Mouse (Mus musculus): ENCODE results near the gene Mrpl33. TPM values are rescaled to one million over a fixed set of nuclear protein-coding genes. Genes with fewer than 3 reads are reported as not detected.
"Not testable (repeated sequence)": the region's sequence is repeated elsewhere in the genome, so short reads cannot be mapped to it uniquely, and the experiment has no call there.

Gene Mrpl33
- total RNA-seq, 2 experiments from 2014 or later: 116 to 134 TPM

- intact Hi-C loops (cut with DNase I): no loop called here
- no peak for DNase-seq (ENCODE audit: extremely low spot score in 1 of 2, low spot score in 2 of 2)
Observed at GRCm38 (mm10) chr5:31627562-31628526, 31.1 kb downstream of the Mrpl33 start.

GRCm38 (mm10) chr5:31628555-31628954 lies 31.8 kb downstream of the Mrpl33 start:
- intact Hi-C loops (cut with DNase I): no loop called here

GRCm38 (mm10) chr5:31630064-31630463 lies 33.3 kb downstream of the Mrpl33 start:
- intact Hi-C loops (cut with DNase I): no loop called here
- DNase-seq (ENCODE audit: extremely low spot score in 1 of 2, low spot score in 2 of 2): no peak

More at GRCm38 (mm10) chr5:31628555-31628954, 31.8 kb downstream of the Mrpl33 start:
- DNase-seq (ENCODE audit: extremely low spot score in 1 of 2, low spot score in 2 of 2): no peak

GRCm38 (mm10) chr5:31631169-31631568 lies 34.4 kb downstream of the Mrpl33 start:
- DNase-seq (ENCODE audit: extremely low spot score in 1 of 2, low spot score in 2 of 2); intact Hi-C loops (cut with DNase I): not testable (repeated sequence)

- no peak for DNase-seq (ENCODE audit: extremely low spot score in 1 of 2, low spot score in 2 of 2)
Observed at GRCm38 (mm10) chr5:31634161-31634560, 37.4 kb downstream of the Mrpl33 start.

GRCm38 (mm10) chr5:31634679-31635078 lies 37.9 kb downstream of the Mrpl33 start:
- intact Hi-C loops (cut with DNase I): no loop called here
- no peak for DNase-seq (ENCODE audit: extremely low spot score in 1 of 2, low spot score in 2 of 2)

More at GRCm38 (mm10) chr5:31634161-31634560, 37.4 kb downstream of the Mrpl33 start:
- intact Hi-C loops (cut with DNase I): no loop called here

- intact Hi-C loops (cut with DNase I): no loop called here
Observed at GRCm38 (mm10) chr5:31636636-31637253, 40.0 kb downstream of the Mrpl33 start.

GRCm38 (mm10) chr5:31640542-31640941 lies 43.8 kb downstream of the Mrpl33 start:
- DNase-seq (ENCODE audit: extremely low spot score in 1 of 2, low spot score in 2 of 2): no peak
- intact Hi-C loops (cut with DNase I): no loop called here

More at GRCm38 (mm10) chr5:31636636-31637253, 40.0 kb downstream of the Mrpl33 start:
- no peak for DNase-seq (ENCODE audit: extremely low spot score in 1 of 2, low spot score in 2 of 2)

GRCm38 (mm10) chr5:31642300-31642699 lies 45.6 kb downstream of the Mrpl33 start:
- intact Hi-C loops (cut with DNase I): no loop called here
- no peak for DNase-seq (ENCODE audit: extremely low spot score in 1 of 2, low spot score in 2 of 2)

- intact Hi-C loops (cut with DNase I): no loop called here
- DNase-seq (ENCODE audit: extremely low spot score in 1 of 2, low spot score in 2 of 2): no peak
Observed at GRCm38 (mm10) chr5:31644272-31644671, 47.5 kb downstream of the Mrpl33 start.

GRCm38 (mm10) chr5:31644847-31645246 lies 48.1 kb downstream of the Mrpl33 start:
- no peak for DNase-seq (ENCODE audit: extremely low spot score in 1 of 2, low spot score in 2 of 2)
- intact Hi-C loops (cut with DNase I): no loop called here

- DNase-seq (ENCODE audit: extremely low spot score in 1 of 2, low spot score in 2 of 2): no peak
- intact Hi-C loops (cut with DNase I): no loop called here
Observed at GRCm38 (mm10) chr5:31645798-31646197, 49.1 kb downstream of the Mrpl33 start.

GRCm38 (mm10) chr5:31646574-31646973 lies 49.8 kb downstream of the Mrpl33 start:
- intact Hi-C loops (cut with DNase I): no loop called here

GRCm38 (mm10) chr5:31647327-31647726 lies 50.6 kb downstream of the Mrpl33 start:
- intact Hi-C loops (cut with DNase I): no loop called here
- DNase-seq (ENCODE audit: extremely low spot score in 1 of 2, low spot score in 2 of 2): no peak

More at GRCm38 (mm10) chr5:31646574-31646973, 49.8 kb downstream of the Mrpl33 start:
- no peak for DNase-seq (ENCODE audit: extremely low spot score in 1 of 2, low spot score in 2 of 2)

- no peak for DNase-seq (ENCODE audit: extremely low spot score in 1 of 2, low spot score in 2 of 2)
- intact Hi-C loops (cut with DNase I): no loop called here
Observed at GRCm38 (mm10) chr5:31650518-31651288, 54.0 kb downstream of the Mrpl33 start.

GRCm38 (mm10) chr5:31655688-31656190 lies 59.0 kb downstream of the Mrpl33 start:
- DNase-seq (ENCODE audit: extremely low spot score in 1 of 2, low spot score in 2 of 2): no peak
- intact Hi-C loops (cut with DNase I): no loop called here

GRCm38 (mm10) chr5:31666176-31666575 lies 69.4 kb downstream of the Mrpl33 start:
- DNase-seq (ENCODE audit: extremely low spot score in 1 of 2, low spot score in 2 of 2): no peak
- intact Hi-C loops (cut with DNase I): no loop called here

GRCm38 (mm10) chr5:31668325-31668968 lies 71.7 kb downstream of the Mrpl33 start:
- DNase-seq (ENCODE audit: extremely low spot score in 1 of 2, low spot score in 2 of 2): no peak
- intact Hi-C loops (cut with DNase I): no loop called here
